Mouse (Mus musculus) ES-E14 (cell line): ENCODE measurements around the gene Olfr373. TPM values are rescaled to one million over a fixed set of nuclear protein-coding genes. Genes with fewer than 3 reads are reported as not detected.

ENCODE experiments used
- DNase-seq: peaks from one replicate; pipeline ENCODE4 v3.0.0-alpha.2; 2013; ENCODE audit warnings: low read depth, low spot score
- H3K27ac ChIP-seq: 2 replicates; pipeline ENCODE4 v1.5.1; 2012; ENCODE audit warnings: low read depth, mild to moderate bottlenecking, low read length, moderate library complexity, mixed read lengths; ENCODE audit not compliant: poor library complexity, insufficient read depth, severe bottlenecking
- H3K36me3 ChIP-seq: 2 replicates; pipeline ENCODE4 v1.6.1; 2012; ENCODE audit warnings: mild to moderate bottlenecking, low read length, moderate library complexity, mixed read lengths; ENCODE audit not compliant: control insufficient read depth, poor library complexity, insufficient read depth, severe bottlenecking
- H3K4me1 ChIP-seq, 2 experiments: fragments of 150-350 bp in 1 of 2; sonication (generic) in 1 of 2; 2 replicates each; pipeline ENCODE4 v1.6.1; 2012; ENCODE audit warnings: low read length in 2 of 2, mild to moderate bottlenecking in 1 of 2, mixed read lengths in 1 of 2; ENCODE audit not compliant: control insufficient read depth in 2 of 2, insufficient read depth in 2 of 2, poor library complexity in 1 of 2
- H3K4me3 ChIP-seq, 2 experiments: fragments of 150-350 bp in 1 of 2; sonication (generic) in 1 of 2; 2 replicates each; pipeline ENCODE4 v1.5.1; 2012; ENCODE audit warnings: low read length in 2 of 2, low read depth in 1 of 2, mild to moderate bottlenecking in 1 of 2, mixed read lengths in 1 of 2; ENCODE audit not compliant: insufficient read depth in 1 of 2, poor library complexity in 1 of 2, severe bottlenecking in 1 of 2
- H3K9ac ChIP-seq: 2 replicates; pipeline ENCODE4 v1.6.1; 2012; ENCODE audit warnings: low read depth, mild to moderate bottlenecking, low read length, mixed read lengths; ENCODE audit not compliant: poor library complexity, insufficient read depth, severe bottlenecking
- H3K9me3 ChIP-seq: fragments of 150-350 bp; sonication (generic); 2 replicates; pipeline ENCODE4 v1.6.1; 2012; ENCODE audit warnings: low read depth, mild to moderate bottlenecking, low read length; ENCODE audit not compliant: control insufficient read depth, insufficient read depth
- CHD2 ChIP-seq: IDR thresholded peaks from 2 replicates; pipeline ENCODE4 v1.6.1; 2014; ENCODE audit warnings: mild to moderate bottlenecking, low read depth, low read length, inconsistent platforms
- HCFC1 ChIP-seq: IDR thresholded peaks from 2 replicates; pipeline ENCODE4 v1.6.1; 2012; ENCODE audit warnings: low read length, inconsistent platforms, borderline replicate concordance; ENCODE audit not compliant: insufficient read depth
- MAFK ChIP-seq: IDR thresholded peaks from 2 replicates; pipeline ENCODE4 v1.6.1; 2014; ENCODE audit warnings: mild to moderate bottlenecking, low read depth, low read length, inconsistent platforms; ENCODE audit not compliant: insufficient read depth
- ZC3H11A ChIP-seq: IDR thresholded peaks from 2 replicates; pipeline ENCODE4 v1.6.1; 2012; ENCODE audit warnings: low read depth, mild to moderate bottlenecking, inconsistent platforms, low read length, borderline replicate concordance
- ZNF384 ChIP-seq: IDR thresholded peaks from 2 replicates; pipeline ENCODE4 v1.6.1; 2012; ENCODE audit warnings: low read depth, low read length, inconsistent platforms
- in situ Hi-C, 2 experiments: fragments of 600-800 bp; cut with MboI; formaldehyde crosslinking; loops; one replicate each; pipeline ENCODE4 v1.15.1; 2025; ENCODE audit warnings: low sequenced_read_pairs in 2 of 2, inconsistent platforms in 1 of 2; ENCODE audit not compliant: unreplicated experiment in 2 of 2
- total RNA-seq: library from RNA; depleted of rRNA; stranded (reverse); fragments of 300-350 nt; gene quantifications from 2 replicates; pipeline ENCODE4 v1.2.3, GENCODE M21; 2012

Gene Olfr373
- total RNA-seq, 1 experiment: 0.13 TPM

- no peak for TF ChIP-seq HCFC1
- TF ChIP-seq CHD2: no peak
- no peak for TF ChIP-seq MAFK
- no peak for TF ChIP-seq ZNF384
- TF ChIP-seq ZC3H11A: no peak
- DNase-seq: no peak
- in situ Hi-C loops: no loop called here
- H3K36me3 ChIP-seq: no peaks in the 10 kb centered on the region
- no peak overlapping the region for H3K9ac ChIP-seq
- no peaks in the 10 kb centered on the region for H3K9me3 ChIP-seq
- no peak overlapping the region for H3K27ac ChIP-seq
- peaks cover 2 to 6% of the 10 kb centered on the region in 2 experiments; a peak in 2 of 4 replicates for H3K4me1 ChIP-seq
- no peak overlapping the region for H3K4me3 ChIP-seq
Observed at GRCm38 (mm10) chr8:72132891-72133290, 49.9 kb downstream of the Olfr373 start.

DNA sequence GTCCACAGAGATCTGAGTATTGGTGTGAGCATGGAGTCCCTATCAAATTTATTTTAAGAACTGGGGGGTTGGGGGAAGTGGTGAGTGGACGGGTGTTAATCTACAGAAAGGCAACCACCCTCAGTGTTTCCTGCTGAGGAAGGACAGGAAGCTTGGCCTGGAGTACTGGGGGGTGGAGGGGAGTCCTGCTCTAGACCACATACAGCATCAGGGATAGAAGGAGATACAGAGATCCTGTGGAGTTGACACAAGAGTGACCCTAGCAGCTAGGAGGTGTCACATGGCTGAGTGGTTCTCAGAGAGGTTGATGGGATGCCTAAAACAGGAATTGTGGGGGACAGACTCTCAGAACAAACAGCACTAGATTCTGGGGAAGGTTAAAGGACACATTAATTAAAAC lies 50.5 kb downstream of the Olfr373 start:
- DNase-seq: no peak
- in situ Hi-C loops: no loop called here
- Histone ChIP-seq H3K36me3 (peaks cover 2% of the 10 kb centered on the region; the same call in 1 of the 2 replicates), H3K4me3 (no peak overlapping the region), H3K27ac (no peak overlapping the region), H3K9me3 (no peaks in the 10 kb centered on the region), H3K4me1 (peaks cover 2 to 6% of the 10 kb centered on the region in 2 experiments; a peak in 2 of 4 replicates), H3K9ac (no peak overlapping the region)
- no peak for TF ChIP-seq ZNF384
- no peak for TF ChIP-seq MAFK
- TF ChIP-seq ZC3H11A: no peak
- no peak for TF ChIP-seq CHD2
- TF ChIP-seq HCFC1: no peak

- Histone ChIP-seq H3K36me3 (peaks cover 11% of the 10 kb centered on the region; the same call in 1 of the 2 replicates), H3K9ac (peak within 1 kb of the TSS; percentile 93), H3K9me3 (no peaks in the 10 kb centered on the region), H3K4me3 (peak within 1 kb of the TSS; percentile 94 to 97), H3K4me1 (peaks cover 2 to 6% of the 10 kb centered on the region in 2 experiments; a peak in 2 of 4 replicates), H3K27ac (peak within 1 kb of the TSS; percentile 86; the same call in 1 of the 2 replicates)
- DNase-seq: no peak
- TF ChIP-seq MAFK: 0 out of 2 replicates have a peak, but pooled peaks have one; percentile 21
- no peak for TF ChIP-seq HCFC1
- no peak for TF ChIP-seq ZC3H11A
- in situ Hi-C loops: no loop called here
Observed at GRCm38 (mm10) chr8:72134756-72135445, 51.9 kb downstream of the Olfr373 start, which contains the start of gene Tpm4. Tpm4 (plus strand) TSS chr8:72134975.

DNA sequence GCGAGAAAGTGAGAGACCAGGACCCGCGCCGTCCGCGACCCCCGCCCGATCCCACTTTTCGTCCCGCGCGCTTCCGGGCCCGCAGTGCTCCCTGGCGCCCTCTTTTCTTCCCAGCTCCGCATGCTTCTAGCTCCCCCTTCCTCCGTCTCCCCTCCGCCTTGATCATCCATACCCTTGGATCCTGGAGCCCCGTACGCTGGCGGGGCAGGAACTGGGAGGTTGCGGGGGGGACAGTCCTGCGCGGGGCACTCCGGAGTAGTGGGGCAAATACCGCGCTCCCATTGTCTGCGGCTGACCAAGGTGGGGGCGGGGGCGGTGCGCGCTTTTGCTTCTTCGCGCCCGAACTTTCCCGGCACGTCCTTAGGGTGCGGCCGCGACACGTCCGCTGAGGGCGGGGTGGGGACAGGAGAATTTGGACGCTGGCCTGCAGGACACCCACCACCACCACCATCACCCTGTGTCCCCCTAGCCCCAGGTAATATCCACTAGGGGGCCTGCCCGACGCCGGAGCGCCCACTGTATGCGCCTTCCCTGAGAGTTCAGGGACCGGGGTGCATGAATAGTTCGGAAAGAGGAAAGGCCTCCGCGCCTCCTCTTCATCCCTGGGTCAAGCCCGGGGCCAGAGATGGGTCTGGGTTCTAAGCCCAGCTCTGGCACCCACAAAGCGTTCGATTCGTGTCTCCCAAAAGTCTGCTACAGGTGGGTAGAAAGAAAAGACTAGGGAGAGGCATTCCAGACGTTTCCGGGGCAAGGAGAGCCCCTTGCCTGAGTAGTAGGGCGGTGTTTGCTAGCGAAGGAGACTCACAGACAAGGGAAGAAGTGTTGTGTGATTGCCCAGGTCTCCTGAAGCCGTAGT lies 52.7 kb downstream of the Olfr373 start:
- H3K4me3 ChIP-seq: peak overlapping the region; percentile 94 to 97
- DNase-seq: no peak
- H3K27ac ChIP-seq: peak overlapping the region; percentile 86
- in situ Hi-C loops: no loop called here
- peak overlapping the region; percentile 93 for H3K9ac ChIP-seq
- no peaks in the 10 kb centered on the region for H3K9me3 ChIP-seq
- TF ChIP-seq MAFK (no peak), CHD2 (no peak), ZC3H11A (no peak), ZNF384 (no peak), HCFC1 (no peak)
- H3K4me1 ChIP-seq: peaks cover 2 to 6% of the 10 kb centered on the region in 2 experiments; a peak in 2 of 4 replicates
- peaks cover 11% of the 10 kb centered on the region; the same call in 1 of the 2 replicates for H3K36me3 ChIP-seq
